Mouse (Mus musculus): ENCODE data around the gene Tbx20. TPM values are rescaled to one million over a fixed set of nuclear protein-coding genes. Genes with fewer than 3 reads are reported as not detected.

Gene Tbx20
- total RNA-seq, 2 experiments from 2014 or later: not detected

DNA sequence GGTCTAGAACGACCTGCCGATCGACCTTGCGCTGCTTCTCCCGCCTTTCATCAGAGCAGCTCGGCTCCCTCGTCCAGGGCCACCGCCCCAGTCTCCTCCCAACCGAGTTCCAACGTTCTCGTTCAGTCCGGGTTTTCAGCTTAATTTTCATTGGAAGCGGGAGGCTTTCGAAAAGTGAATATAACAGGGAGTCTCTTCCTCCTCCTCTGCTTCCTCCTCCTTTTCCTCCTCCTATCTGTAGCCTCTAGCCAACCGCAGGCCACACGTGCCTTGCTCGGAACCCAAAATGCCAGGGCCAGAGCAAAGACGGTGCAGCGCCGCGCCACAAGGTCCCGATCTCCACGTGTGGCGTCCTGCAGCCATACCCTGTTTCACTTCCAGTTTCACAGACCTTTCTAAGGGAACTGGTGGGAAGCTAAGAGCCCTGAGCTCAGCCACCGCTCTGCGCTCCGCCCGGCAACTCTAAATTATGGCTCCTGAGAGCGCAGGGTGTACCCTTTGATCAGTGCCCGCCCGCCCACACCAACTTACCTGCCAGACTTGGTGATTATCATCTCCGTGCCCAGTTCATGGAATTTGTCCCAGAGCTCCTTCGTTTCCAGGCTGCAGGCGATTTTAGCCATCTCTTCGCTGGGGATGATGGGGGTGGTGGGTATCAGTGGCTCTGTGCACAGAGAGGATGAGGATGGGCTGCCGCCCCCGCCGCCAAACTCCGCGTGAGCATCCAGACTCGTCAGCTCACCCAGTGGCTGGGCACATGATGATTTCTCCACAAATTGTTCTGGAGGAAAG, 3.8 kb downstream of the Tbx20 start:
- ATAC-seq (replicated peaks; ENCODE audit: low FRiP score, poor library complexity, severe bottlenecking): no peak

DNA sequence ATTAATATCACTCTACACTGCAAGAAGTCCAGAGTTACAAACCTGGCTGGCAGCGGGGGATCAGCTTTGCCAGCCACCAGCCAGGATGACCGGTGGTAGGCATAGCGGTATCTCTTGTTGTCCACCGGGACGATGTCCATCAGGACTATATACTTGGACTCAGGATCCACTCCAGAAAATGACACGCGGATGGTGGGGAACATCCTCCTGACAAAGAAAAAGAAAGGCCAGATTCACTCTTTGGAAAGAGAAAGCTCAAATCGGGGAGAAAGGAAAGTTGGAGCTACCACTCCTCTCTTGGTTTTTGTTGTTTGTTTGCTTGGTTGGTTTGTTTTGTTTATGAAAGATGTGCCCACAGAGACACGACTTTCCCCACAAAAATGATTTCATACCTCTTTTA, 4.5 kb downstream of the Tbx20 start:
- no peak for ATAC-seq (replicated peaks; ENCODE audit: low FRiP score, poor library complexity, severe bottlenecking)

DNA sequence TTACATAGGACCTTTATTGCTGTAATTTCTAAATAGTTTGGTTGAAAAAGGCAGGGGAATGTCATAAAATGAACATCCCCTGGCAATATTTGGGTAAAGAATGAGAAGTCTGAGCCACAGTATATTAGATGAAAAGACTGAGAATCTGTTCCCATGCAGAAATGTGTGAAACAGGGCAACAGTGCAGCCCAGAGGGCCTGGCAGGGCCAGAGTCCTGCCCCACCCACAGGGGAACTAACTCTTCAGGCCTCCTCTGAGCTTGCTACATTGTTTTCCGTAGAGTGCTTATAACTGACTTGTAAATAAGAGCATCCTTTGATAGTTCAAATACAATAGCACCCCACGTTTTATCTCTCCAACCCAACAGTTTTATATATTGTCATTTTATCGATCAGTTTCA, 7.0 kb downstream of the Tbx20 start:
- ATAC-seq (replicated peaks; ENCODE audit: low FRiP score, poor library complexity, severe bottlenecking): no peak

DNA sequence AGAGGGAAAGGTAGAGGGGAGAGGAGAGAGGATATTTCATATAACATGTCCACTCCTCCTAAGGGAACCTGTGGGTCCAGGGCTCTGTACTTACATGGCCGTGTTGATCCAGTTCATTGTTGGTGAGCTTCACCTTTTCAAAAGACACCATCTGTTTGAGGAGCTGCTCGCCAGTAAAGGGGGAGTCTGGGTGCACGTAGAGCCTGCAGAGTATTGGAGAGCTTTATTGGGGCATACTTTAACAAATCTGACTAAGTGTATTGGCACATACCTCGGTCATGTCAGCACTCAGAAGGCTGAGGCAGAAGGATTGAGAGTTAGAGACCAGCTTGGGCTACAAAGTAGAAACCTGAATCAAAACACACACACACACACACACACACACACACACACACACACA, 8.5 kb downstream of the Tbx20 start:
- ATAC-seq (replicated peaks; ENCODE audit: low FRiP score, poor library complexity, severe bottlenecking): no peak

DNA sequence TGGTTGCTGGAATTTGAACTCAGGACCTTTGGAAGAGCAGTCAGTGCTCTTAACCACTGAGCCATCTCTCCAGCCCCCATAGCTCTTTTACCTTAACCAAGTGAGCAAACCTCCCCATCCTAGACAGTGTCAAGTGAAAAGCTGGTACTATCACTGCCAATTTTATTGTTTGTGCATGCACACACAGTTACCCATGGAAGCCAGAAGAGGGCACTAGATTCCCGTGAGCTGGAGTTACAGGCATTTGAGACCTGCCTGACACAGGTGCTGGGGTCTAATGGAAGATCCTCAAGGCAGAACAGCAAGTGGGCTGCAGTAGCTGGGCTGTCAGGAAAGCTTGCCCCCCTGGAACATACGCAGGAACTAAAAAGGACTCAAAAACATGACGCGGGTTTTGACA, 13.6 kb downstream of the Tbx20 start:
- no peak for ATAC-seq (replicated peaks; ENCODE audit: low FRiP score, poor library complexity, severe bottlenecking)

DNA sequence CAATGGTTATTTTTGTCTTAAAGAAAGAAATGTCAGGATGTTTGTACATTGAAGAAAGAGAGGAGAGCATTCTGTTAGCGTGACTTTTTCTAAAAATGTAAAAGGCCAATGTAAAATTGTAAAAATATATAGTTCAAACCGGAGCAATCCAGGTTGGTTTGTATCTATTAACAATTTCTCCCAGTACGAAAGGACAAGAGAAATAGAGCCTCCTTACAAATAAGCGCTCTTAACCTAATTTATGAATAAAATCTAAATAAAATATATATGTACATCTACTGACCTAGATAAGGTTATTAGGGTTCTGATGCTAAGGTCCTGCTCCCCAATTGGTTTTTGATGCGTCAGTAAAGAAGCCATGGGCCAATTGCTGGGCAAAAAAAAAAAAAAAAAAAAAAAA, 29.1 kb downstream of the Tbx20 start:
- ATAC-seq (replicated peaks; ENCODE audit: low FRiP score, poor library complexity, severe bottlenecking): peak; percentile 67

DNA sequence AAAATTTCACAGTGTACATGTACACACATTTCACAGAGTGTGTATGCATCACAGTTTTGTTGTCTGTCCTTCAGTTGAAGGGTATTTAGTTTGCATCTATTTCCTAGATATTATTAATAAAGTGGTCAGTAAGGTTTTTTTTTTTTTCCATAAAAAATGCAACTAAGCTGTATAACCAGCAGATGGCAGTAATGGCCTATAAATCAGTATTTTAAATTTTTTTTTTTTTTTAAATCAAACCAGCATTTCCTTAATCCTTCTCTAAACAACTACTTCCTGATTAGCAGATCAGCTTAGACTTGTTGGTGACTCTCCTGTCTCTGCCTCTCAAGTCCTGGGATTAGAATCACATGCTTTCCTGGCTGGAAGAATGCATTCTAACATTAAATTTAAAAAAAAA, 72.9 kb downstream of the Tbx20 start:
- no peak for ATAC-seq (replicated peaks; ENCODE audit: low FRiP score, poor library complexity, severe bottlenecking)

DNA sequence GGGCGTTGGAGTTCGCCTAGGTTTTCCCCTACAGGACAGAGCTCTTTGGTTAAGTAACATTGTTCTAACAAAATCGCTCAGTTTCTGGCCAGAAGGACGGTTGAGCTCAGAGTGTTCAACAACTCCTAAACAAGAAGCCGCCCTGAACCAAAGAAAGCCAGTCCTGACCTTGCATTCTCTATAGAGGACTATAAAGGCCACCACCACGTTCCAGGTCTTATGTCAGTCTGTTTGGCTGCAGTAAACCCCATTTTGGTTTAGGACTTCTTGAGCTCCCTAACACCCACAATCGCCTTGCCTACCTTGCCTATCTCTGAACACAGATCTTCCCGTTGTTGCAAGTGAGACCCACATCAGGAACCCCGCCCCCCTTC, 77.7 kb downstream of the Tbx20 start:
- no peak for ATAC-seq (replicated peaks; ENCODE audit: low FRiP score, poor library complexity, severe bottlenecking)

DNA sequence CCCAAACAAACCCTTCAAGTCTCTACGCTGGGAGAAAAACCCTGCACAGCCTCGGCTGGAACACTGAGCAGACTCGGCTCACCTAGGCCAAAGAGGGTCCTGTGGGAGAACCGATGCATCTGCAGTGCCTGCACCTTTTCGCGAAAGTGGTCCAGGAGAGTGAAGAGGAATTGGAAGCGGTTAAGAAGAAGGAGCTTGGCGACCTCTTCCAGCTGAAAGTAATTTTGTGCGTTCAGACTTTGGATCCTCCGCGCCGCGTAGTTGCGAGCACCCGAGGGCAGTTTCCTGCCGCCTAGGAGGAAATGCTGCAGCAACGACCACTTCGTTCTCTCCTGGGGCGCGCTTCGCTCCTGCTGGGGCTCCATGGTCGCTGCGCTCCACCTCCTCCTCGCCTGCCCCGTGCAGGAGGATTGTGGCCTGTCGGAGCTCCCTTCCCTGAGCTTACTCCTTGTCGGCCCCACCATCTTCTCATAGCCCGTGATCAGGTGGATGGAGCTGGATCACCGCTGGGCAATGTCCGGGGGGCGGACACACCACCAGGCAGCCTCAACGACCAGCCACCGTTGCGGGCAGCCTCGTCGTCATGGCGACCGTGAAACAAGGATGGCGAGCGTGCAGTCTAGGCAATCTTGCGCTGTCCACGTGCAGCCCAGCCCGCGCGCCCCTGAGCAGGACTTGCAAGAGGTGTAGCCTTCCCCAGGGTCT, 78.3 kb downstream of the Tbx20 start, which contains the start of gene Dpy19l2:
Dpy19l2 (minus strand) TSS at position 594 of the 705 bp plus-strand sequence.
- ATAC-seq (replicated peaks; ENCODE audit: low FRiP score, poor library complexity, severe bottlenecking): 0 out of 2 replicates have a peak, but pooled peaks have one; percentile 19

Other genes with a start within 250 kb of the Tbx20 start
- not detected in 2 replicates for gene Cypt4, start 149.1 kb downstream of the Tbx20 start, total RNA-seq (2015; ENCODE audit: low replicate concordance)
- gene Cypt4, start 149.1 kb downstream of the Tbx20 start, total RNA-seq (2017; ENCODE audit: low replicate concordance): not detected in 2 replicates
- not detected in 2 replicates for gene Dpy19l2, start 78.0 kb downstream of the Tbx20 start, total RNA-seq (2015; ENCODE audit: low replicate concordance)
- gene Dpy19l2, start 78.0 kb downstream of the Tbx20 start, total RNA-seq (2017; ENCODE audit: low replicate concordance): not detected in 2 replicates

Data from erythroid progenitor cell, adult 5-6 weeks (primary cell).